Mouse (Mus musculus): ENCODE measurements around the gene Ankrd26. TPM values are rescaled to one million over a fixed set of nuclear protein-coding genes. Genes with fewer than 3 reads are reported as not detected.

The Ankrd26 gene
- polyA plus RNA-seq, 1 experiment from 2014 or later: 12.9 TPM

- Histone ChIP-seq H3K4me3 (ENCODE audit: low read depth, low read length) (peak within 1 kb of the TSS; percentile 62), H3K27me3 (replicated peaks; ENCODE audit: control insufficient read depth, insufficient read depth, low read length) (no peaks in the 10 kb centered on the region), H3K4me2 (ENCODE audit: low read length) (peak within 1 kb of the TSS; percentile 70), H3K4me1 (ENCODE audit: control insufficient read depth, insufficient read depth, low read length) (0 out of 2 replicates have a peak, but pooled peaks cover 5% of the 10 kb centered on the region), H3K27ac (ENCODE audit: low read depth, low read length) (peak within 1 kb of the TSS; percentile 97), H3K36me3 (ENCODE audit: control insufficient read depth, insufficient read depth, low read length) (no peaks in the 10 kb centered on the region), H3K9me3 (replicated peaks; ENCODE audit: control insufficient read depth, low read length) (no peaks in the 10 kb centered on the region), H3K9ac (ENCODE audit: low read length) (peak within 1 kb of the TSS; percentile 89)
- DNase-seq (ENCODE audit: low spot score) (peak; percentile 96), ATAC-seq (peak; percentile 99)
- under 1% methylated on average over 43 of the region's 43 CpGs for WGBS
Observed at GRCm38 (mm10) chr6:118455042-118455631, 106.9 kb downstream of the Ankrd26 start, which contains the start of gene Zfp248. Zfp248 (minus strand) TSS chr6:118455528.

- ATAC-seq (no peak), DNase-seq (ENCODE audit: low spot score) (no peak)
- peak overlapping the region; percentile 89 for H3K9ac ChIP-seq (ENCODE audit: low read length)
- no peaks in the 10 kb centered on the region for H3K36me3 ChIP-seq (ENCODE audit: control insufficient read depth, insufficient read depth, low read length)
- H3K27ac ChIP-seq (ENCODE audit: low read depth, low read length): peak overlapping the region; percentile 97; the same call in 1 of the 2 replicates
- H3K27me3 ChIP-seq (replicated peaks; ENCODE audit: control insufficient read depth, insufficient read depth, low read length): no peaks in the 10 kb centered on the region
- 0 out of 2 replicates have a peak, but pooled peaks cover 5% of the 10 kb centered on the region for H3K4me1 ChIP-seq (ENCODE audit: control insufficient read depth, insufficient read depth, low read length)
- WGBS: 44% methylated on average over 8 of the region's 8 CpGs
- peak overlapping the region; percentile 62 for H3K4me3 ChIP-seq (ENCODE audit: low read depth, low read length)
- no peaks in the 10 kb centered on the region for H3K9me3 ChIP-seq (replicated peaks; ENCODE audit: control insufficient read depth, low read length)
- H3K4me2 ChIP-seq (ENCODE audit: low read length): peak overlapping the region; percentile 70
Observed at GRCm38 (mm10) chr6:118454452-118454851, 107.6 kb downstream of the Ankrd26 start.

Other genes starting within 250 kb of the Ankrd26 start
- 17.3 and 21.0 TPM in 2 replicates for gene Bms1, start 142.8 kb downstream of the Ankrd26 start, polyA plus RNA-seq (2014; fragmentation: Nextera tagmentation; extraction: Ambion mirVana)
- 8.0 and 12.4 TPM in 2 replicates for gene Zfp248, start 106.7 kb downstream of the Ankrd26 start, polyA plus RNA-seq (2014; fragmentation: Nextera tagmentation; extraction: Ambion mirVana)
- 7.7 and 9.2 TPM in 2 replicates for gene Zfp9, start 82.9 kb downstream of the Ankrd26 start, polyA plus RNA-seq (2014; fragmentation: Nextera tagmentation; extraction: Ambion mirVana)